Mouse (Mus musculus): ENCODE results near the gene Slc15a3. TPM values are rescaled to one million over a fixed set of nuclear protein-coding genes. Genes with fewer than 3 reads are reported as not detected.
A peak's percentile ranks its signal among the peaks of the same experiment; 100 is the strongest.

Gene Slc15a3
- under 1 TPM; 0.22 to 0.35 TPM for total RNA-seq (2021)
- long read RNA-seq, experiment 1: 0 reads
- long read RNA-seq, experiment 2, partial matches to known transcripts: 0 of 2 reads
- long read RNA-seq, experiment 2, other reads (novel, unspliced or antisense): 1 of 2 reads

- no peak for DNase-seq
- intact Hi-C loops (cut with DNase I; ENCODE audit: low total_unique reads): no loop called here
These were observed at the start of gene Slc15a3 for GRCm38 (mm10) chr19:10839010-10839892. Slc15a3 (plus strand) TSS chr19:10839727.

GRCm38 (mm10) chr19:10790323-10790722, 49.2 kb upstream of the Slc15a3 start:
- intact Hi-C loops (cut with DNase I; ENCODE audit: low total_unique reads): no loop called here
- no peak for DNase-seq

GRCm38 (mm10) chr19:10793044-10793443, 46.5 kb upstream of the Slc15a3 start:
- intact Hi-C loops (cut with DNase I; ENCODE audit: low total_unique reads): no loop called here
- peak; percentile 54 for DNase-seq

- intact Hi-C loops (cut with DNase I; ENCODE audit: low total_unique reads): no loop called here
- no peak for DNase-seq
These were observed 44.6 kb upstream of the Slc15a3 start for GRCm38 (mm10) chr19:10794916-10795315.

GRCm38 (mm10) chr19:10798576-10798975, 41.0 kb upstream of the Slc15a3 start:
- intact Hi-C loops (cut with DNase I; ENCODE audit: low total_unique reads): no loop called here
- no peak for DNase-seq

GRCm38 (mm10) chr19:10799155-10799554, 40.4 kb upstream of the Slc15a3 start:
- no peak for DNase-seq
- intact Hi-C loops (cut with DNase I; ENCODE audit: low total_unique reads): no loop called here

- no peak for DNase-seq
- intact Hi-C loops (cut with DNase I; ENCODE audit: low total_unique reads): no loop called here
These were observed 38.5 kb upstream of the Slc15a3 start for GRCm38 (mm10) chr19:10801070-10801469.

- intact Hi-C loops (cut with DNase I; ENCODE audit: low total_unique reads): no loop called here
These were observed 37.6 kb upstream of the Slc15a3 start for GRCm38 (mm10) chr19:10801906-10802305.

GRCm38 (mm10) chr19:10803751-10804150, 35.8 kb upstream of the Slc15a3 start:
- DNase-seq: no peak
- intact Hi-C loops (cut with DNase I; ENCODE audit: low total_unique reads): no loop called here

More at GRCm38 (mm10) chr19:10801906-10802305, 37.6 kb upstream of the Slc15a3 start:
- no peak for DNase-seq

- DNase-seq: no peak
- intact Hi-C loops (cut with DNase I; ENCODE audit: low total_unique reads): no loop called here
These were observed 34.5 kb upstream of the Slc15a3 start for GRCm38 (mm10) chr19:10804850-10805660.

- intact Hi-C loops (cut with DNase I; ENCODE audit: low total_unique reads): no loop called here
These were observed 33.8 kb upstream of the Slc15a3 start for GRCm38 (mm10) chr19:10805661-10806285.

GRCm38 (mm10) chr19:10808524-10809233, 30.8 kb upstream of the Slc15a3 start:
- DNase-seq: no peak
- intact Hi-C loops (cut with DNase I; ENCODE audit: low total_unique reads): no loop called here

More at GRCm38 (mm10) chr19:10805661-10806285, 33.8 kb upstream of the Slc15a3 start:
- no peak for DNase-seq

- DNase-seq: no peak
- intact Hi-C loops (cut with DNase I; ENCODE audit: low total_unique reads): no loop called here
These were observed 29.9 kb upstream of the Slc15a3 start for GRCm38 (mm10) chr19:10809428-10810175.

GRCm38 (mm10) chr19:10810176-10810492, 29.4 kb upstream of the Slc15a3 start:
- intact Hi-C loops (cut with DNase I; ENCODE audit: low total_unique reads): no loop called here
- DNase-seq: no peak

GRCm38 (mm10) chr19:10811471-10811870, 28.1 kb upstream of the Slc15a3 start:
- intact Hi-C loops (cut with DNase I; ENCODE audit: low total_unique reads): no loop called here
- DNase-seq: no peak

GRCm38 (mm10) chr19:10813039-10813438, 26.5 kb upstream of the Slc15a3 start:
- DNase-seq: no peak
- intact Hi-C loops (cut with DNase I; ENCODE audit: low total_unique reads): no loop called here

- DNase-seq: no peak
- intact Hi-C loops (cut with DNase I; ENCODE audit: low total_unique reads): no loop called here
These were observed 25.6 kb upstream of the Slc15a3 start for GRCm38 (mm10) chr19:10813905-10814304.

- intact Hi-C loops (cut with DNase I; ENCODE audit: low total_unique reads): no loop called here
- no peak for DNase-seq
These were observed 23.7 kb upstream of the Slc15a3 start for GRCm38 (mm10) chr19:10815871-10816270.

- no peak for DNase-seq
These were observed 23.1 kb upstream of the Slc15a3 start for GRCm38 (mm10) chr19:10816462-10816861.

More at GRCm38 (mm10) chr19:10816462-10816861, 23.1 kb upstream of the Slc15a3 start:
- intact Hi-C loops (cut with DNase I; ENCODE audit: low total_unique reads): no loop called here
